Mouse (Mus musculus) CH12F3 (cell line): Measurements from ENCODE around the gene Atp6v0a1.
"Not testable (repeated sequence)": the region's sequence is repeated elsewhere in the genome, so short reads cannot be mapped to it uniquely, and the experiment has no call there.

Source experiments
- in situ Hi-C: fragments of 300-500 bp; cut with MboI; formaldehyde crosslinking; loops from 2 replicates; pipeline ENCODE4 v1.14.3; 2020; ENCODE audit warnings: low sequenced_read_pairs

Atp6v0a1 gene

GRCm38 (mm10) chr11:100980438-100980837 is 28.8 kb upstream of the Atp6v0a1 start:
- in situ Hi-C loops = loop anchor here (5.0 kb wide), 1 partner anchor 77 kb away; no protein-coding TSS in a partner anchor

GRCm38 (mm10) chr11:100981236-100981635 is 28.0 kb upstream of the Atp6v0a1 start:
- in situ Hi-C loops = loop anchor here (5.0 kb wide), 1 partner anchor 76 kb away; no protein-coding TSS in a partner anchor

- in situ Hi-C loops = loop anchor here (5.0 kb wide), 1 partner anchor 75 kb away; no protein-coding TSS in a partner anchor
Measured at GRCm38 (mm10) chr11:100982087-100982486, 27.2 kb upstream of the Atp6v0a1 start.

DNA sequence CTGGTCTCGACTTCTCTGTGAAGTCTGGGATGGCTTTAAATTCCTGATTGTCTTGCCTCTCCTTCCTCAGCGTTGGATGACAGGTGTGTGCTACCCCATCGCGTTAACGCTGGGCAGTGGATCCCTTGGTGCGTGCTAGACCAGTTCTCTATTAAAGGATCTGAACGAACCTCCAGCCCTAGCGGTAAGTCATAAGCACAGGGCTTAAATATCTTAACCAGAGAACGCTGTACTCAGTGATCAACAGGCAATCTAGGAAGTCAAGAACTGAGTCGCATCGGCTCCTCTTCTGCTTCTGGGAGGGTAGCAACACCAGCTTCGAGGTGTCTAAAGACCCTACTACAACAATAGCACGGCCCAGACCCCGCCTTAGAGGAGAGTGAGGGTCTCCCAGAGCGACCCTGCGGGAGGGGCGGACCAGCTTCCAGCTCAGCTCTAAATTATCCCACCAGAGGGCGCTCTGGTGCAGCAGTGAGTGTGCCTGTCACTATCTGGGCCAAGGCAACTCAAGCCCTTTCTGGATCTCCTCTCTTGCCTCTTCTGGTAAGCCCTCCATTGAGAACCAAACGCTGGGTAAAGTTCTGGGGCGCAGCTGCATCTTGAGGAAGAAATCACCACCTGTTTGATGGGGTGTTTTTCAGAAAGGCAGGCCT is 26.0 kb upstream of the Atp6v0a1 start:
- in situ Hi-C loops = loop anchor here (5.0 kb wide), 1 partner anchor 74 kb away; no protein-coding TSS in a partner anchor

DNA sequence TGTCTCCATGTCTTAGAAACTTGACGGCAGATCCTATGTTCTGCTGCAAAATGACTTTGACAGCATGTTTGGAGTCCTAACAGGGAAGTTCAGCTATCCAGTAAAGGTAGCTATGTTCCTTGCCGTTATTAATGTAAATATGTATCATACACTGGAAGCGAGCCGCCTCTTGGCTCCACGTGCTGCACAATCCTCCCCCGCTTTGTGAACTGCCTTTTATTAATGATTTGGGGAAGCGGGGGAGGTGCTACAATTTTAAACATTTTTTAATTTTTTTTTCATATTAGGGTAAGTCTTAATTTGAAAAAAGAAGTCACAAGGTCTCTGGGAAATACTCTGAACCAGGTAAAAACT is 25.5 kb upstream of the Atp6v0a1 start:
- in situ Hi-C loops = loop anchor here (5.0 kb wide), 1 partner anchor 74 kb away; no protein-coding TSS in a partner anchor

- in situ Hi-C loops = no loop called here
Measured at GRCm38 (mm10) chr11:100985607-100986006, 23.6 kb upstream of the Atp6v0a1 start.

GRCm38 (mm10) chr11:100988674-100989073 is 20.6 kb upstream of the Atp6v0a1 start:
- in situ Hi-C loops = no loop called here

GRCm38 (mm10) chr11:100989666-100990065 is 19.6 kb upstream of the Atp6v0a1 start:
- in situ Hi-C loops = no loop called here

GRCm38 (mm10) chr11:100991027-100991534 is 18.2 kb upstream of the Atp6v0a1 start:
- in situ Hi-C loops = no loop called here

DNA sequence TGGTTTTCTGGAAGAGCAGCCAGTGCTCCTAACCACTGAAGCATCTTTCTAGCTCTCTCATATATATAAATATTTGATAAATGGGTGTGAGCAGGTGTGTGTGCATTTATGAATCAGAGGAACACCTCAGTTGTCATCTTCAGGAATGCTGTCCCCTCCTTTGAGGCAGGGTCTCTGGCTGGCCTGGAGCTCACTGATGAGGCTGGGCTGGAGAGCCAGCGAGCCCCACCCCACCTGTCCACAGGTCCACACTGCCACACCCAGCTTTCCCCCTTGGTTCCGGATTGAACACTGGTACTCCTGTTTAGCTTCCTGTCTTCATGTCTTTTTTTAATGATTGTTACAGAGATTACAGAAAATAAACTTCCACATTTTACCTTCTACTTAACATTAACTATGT is 15.8 kb upstream of the Atp6v0a1 start:
- in situ Hi-C loops = no loop called here

- in situ Hi-C loops = no loop called here
Measured at GRCm38 (mm10) chr11:100994233-100994632, 15.0 kb upstream of the Atp6v0a1 start.

GRCm38 (mm10) chr11:100994655-100995054 is 14.6 kb upstream of the Atp6v0a1 start:
- in situ Hi-C loops = no loop called here

DNA sequence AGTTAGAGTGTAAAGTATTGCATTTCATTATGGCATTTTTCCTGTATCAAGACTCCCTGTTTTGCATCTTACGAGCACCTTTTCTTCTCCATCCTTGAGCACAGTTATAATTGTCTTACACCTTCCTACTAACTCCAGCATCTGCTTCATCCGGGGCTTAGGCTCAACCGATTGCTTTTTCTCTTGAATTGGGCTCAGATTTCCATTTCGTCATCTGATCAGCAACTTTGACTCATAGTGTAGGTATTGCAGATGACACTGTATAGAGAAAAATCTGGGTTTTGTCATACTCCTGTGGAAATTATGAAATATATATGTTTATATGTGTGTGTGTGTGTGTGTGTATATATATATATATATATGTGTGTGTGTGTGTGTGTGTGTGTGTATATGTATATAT is 12.8 kb upstream of the Atp6v0a1 start:
- in situ Hi-C loops = no loop called here

GRCm38 (mm10) chr11:100998836-100999235 is 10.4 kb upstream of the Atp6v0a1 start:
- in situ Hi-C loops = no loop called here

DNA sequence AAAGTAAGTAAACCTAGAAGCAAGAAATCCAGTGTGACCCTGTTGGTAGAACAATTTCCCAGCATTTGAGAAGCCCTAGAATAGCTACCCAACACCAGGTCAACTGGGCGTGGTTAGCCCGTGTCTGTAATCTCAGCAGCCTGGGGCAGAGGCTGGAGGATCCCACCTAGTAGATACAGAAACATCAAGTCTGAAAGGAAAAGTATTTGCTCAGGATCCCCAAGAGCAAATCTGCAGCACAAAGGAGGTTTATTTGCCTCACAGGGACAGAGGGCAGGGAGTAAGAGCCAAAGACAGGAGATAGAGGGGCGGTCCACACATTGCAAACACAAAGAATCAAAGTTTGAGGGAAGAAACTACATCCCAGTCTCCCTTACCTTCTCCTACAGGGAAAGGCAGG is 10.0 kb upstream of the Atp6v0a1 start:
- in situ Hi-C loops = no loop called here

DNA sequence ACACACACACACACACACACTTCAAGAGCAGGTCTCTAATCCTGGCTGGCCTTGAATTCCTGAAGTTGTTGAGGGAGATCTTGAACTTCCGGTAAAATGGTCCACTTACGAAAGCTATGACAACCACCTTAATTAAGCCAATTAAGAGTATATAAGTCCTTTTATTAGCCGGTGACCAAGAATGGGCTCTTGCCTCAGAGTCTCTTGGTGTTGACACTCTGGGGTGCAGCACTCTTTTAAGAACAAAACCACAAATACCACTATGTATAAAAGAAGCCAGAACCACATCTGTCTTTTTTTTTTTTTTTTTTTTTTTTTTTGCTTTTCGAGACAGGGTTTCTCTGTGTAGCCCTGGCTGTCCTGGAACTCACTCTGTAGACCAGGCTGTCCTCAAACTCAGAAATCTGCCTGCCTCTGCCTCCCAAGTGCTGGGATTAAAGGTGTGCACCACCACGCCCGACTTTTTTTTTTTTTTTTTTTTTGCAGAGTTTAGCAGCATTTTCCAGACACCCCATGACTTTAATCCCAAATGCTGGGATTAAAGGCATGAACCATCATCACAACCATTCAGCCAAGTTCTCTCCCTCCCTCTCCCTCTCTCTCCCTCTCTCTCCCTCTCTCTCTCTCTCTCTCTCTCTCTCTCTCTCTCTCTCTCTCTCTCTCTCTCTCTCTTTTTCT is 7.2 kb upstream of the Atp6v0a1 start:
- in situ Hi-C loops = not testable (repeated sequence)

DNA sequence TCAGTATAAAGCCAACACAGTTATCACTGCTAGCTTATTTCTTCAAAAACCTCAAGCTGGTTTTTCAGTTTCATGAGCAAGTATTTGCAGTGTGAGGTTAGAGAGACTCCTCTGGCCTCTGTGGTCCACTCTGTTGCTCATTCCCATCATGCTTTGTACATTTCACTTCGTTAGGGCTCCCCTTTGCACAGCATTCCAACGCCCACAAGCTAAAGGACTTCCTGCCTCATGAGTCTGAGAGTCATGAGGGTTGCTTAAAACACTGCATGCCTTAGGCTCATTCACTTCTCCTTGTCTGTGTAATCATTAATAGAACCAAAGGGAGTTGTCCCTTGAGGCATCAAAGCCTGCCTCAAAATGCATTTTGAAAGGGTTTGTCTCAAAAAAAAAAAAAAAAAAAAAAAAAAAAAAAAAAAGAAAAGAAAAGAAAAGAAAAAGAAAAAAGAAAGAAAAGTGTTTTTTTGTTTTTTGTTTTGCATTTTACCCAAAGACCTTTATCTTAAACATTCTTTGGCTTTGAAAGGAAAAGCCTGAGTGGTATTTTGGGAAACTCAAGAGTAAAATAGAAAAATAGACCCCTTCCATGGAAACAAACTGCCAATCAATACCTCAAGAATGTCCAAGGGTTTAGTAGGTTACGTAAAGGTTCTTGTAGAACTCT is 6.1 kb upstream of the Atp6v0a1 start:
- in situ Hi-C loops = no loop called here

DNA sequence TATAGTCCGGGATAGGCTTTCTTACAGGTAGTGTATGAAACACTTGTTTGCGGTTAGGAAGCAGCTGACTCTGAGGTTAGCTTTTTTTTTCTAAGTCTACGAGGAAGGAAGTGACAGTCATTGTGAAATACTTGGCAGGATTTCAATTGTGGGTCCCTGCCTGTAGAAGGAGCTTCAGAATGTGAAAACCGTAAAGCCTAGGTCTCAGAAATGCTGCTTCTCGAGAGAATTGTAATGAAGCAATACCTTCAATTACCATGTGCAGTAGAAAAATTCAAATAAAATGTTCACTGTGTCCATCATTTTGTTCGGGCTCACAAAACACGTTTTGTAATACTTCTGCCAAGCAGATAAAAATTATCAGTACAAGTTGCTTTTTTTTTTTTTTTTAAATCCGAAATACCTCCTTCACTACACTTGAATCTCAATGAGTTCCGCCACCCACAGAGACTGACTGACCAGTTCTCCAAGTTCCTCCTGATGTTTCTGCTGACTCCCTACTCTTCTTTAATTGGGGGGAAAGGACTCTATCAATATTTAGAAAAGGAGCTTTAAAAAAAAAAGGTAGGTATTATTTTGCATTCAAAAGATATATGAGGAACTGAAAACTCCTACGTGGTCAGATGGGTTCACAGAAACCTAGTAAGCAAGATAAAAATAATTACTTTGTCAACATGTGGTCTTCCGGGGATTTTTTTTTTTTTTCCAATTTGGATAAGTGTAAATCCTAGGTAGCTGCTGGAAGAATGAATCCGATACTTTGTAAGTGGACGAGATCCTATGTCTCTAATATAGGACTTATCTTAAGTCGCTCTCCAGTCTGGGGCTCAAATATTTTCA is 826 bp upstream of the Atp6v0a1 start:
- in situ Hi-C loops = no loop called here

DNA sequence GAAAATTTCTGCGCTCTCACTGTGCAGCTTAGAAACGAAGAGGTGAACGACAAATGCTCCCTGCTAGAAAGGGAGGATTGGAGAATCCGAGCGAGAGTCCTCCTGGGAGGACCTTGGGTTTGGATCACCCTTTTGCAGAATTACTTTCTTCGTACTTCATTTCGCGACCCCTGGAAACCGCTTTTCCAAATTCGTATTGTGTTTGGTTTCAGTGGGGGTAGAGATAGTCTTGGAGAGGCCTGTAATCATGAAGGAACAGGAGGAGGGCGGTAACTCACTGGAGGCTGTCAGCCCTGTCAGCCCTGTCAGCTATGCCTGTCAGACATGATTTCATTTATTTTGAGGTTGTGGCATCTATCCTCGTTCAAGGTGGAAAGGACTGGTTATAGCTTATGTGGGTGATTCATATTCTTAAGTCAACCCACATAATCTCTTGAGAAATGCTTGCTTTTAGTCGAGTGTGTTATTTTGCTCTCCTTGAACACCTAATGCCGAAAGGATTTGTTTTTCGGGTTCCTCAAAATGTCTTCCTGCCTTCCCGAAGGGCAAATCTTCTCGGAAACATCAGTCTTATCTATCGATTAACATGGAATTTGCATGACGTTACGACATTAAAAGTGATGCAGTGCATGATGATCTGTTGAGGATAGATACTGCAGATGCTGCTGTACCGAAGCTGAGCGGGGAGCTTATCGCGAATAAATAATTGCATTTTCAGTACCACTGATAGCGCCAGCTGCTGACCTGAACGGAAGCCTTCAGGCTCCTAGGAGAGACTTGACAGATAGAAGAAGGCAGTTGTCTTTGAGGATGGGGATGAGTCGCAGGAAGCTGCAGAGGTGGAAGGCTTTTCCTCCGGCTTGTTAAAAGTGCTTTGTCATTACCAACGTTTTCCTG is 884 bp downstream of the Atp6v0a1 start:
- in situ Hi-C loops = no loop called here

GRCm38 (mm10) chr11:101011641-101012040 is 2.4 kb downstream of the Atp6v0a1 start:
- in situ Hi-C loops = no loop called here
